Mouse (Mus musculus) lung, postnatal 25 days (tissue): ENCODE data around the gene Spon1.

Experiments
- DNase-seq: peaks from one replicate; pipeline ENCODE4 v3.0.0; 2022; ENCODE audit warnings: low spot score

Gene Spon1

GRCm38 (mm10) chr7:114005499-114005898, 239.7 kb downstream of the Spon1 start:
- no peak for DNase-seq

GRCm38 (mm10) chr7:114006456-114006855, 240.7 kb downstream of the Spon1 start:
- no peak for DNase-seq

- no peak for DNase-seq
Observed at GRCm38 (mm10) chr7:114007565-114007964, 241.8 kb downstream of the Spon1 start.

- no peak for DNase-seq
Observed at GRCm38 (mm10) chr7:114011726-114012443, 246.1 kb downstream of the Spon1 start.

- DNase-seq: peak; percentile 46
Observed at GRCm38 (mm10) chr7:114016001-114016949, 250.5 kb downstream of the Spon1 start.

- no peak for DNase-seq
Observed at GRCm38 (mm10) chr7:114018861-114019260, 253.1 kb downstream of the Spon1 start.

- DNase-seq: no peak
Observed at GRCm38 (mm10) chr7:114020057-114020703, 254.4 kb downstream of the Spon1 start.

- peak; percentile 71 for DNase-seq
Observed at GRCm38 (mm10) chr7:114020704-114021093, 254.9 kb downstream of the Spon1 start.

GRCm38 (mm10) chr7:114026923-114027322, 261.1 kb downstream of the Spon1 start:
- DNase-seq: no peak

GRCm38 (mm10) chr7:114027406-114027805, 261.6 kb downstream of the Spon1 start:
- no peak for DNase-seq

- DNase-seq: no peak
Observed at GRCm38 (mm10) chr7:114028828-114029227, 263.0 kb downstream of the Spon1 start.

- peak; percentile 41 for DNase-seq
Observed at GRCm38 (mm10) chr7:114029596-114029995, 263.8 kb downstream of the Spon1 start.

GRCm38 (mm10) chr7:114037237-114037636, 271.4 kb downstream of the Spon1 start:
- no peak for DNase-seq

- DNase-seq: no peak
Observed at GRCm38 (mm10) chr7:114041349-114041748, 275.6 kb downstream of the Spon1 start.

GRCm38 (mm10) chr7:114042973-114043928, 277.5 kb downstream of the Spon1 start:
- DNase-seq: peak; percentile 21

GRCm38 (mm10) chr7:114043929-114044549, 278.2 kb downstream of the Spon1 start:
- DNase-seq: no peak

- no peak for DNase-seq
Observed at GRCm38 (mm10) chr7:114045814-114046213, 280.0 kb downstream of the Spon1 start.

GRCm38 (mm10) chr7:114053720-114054119, 287.9 kb downstream of the Spon1 start:
- DNase-seq: no peak

GRCm38 (mm10) chr7:114058166-114058565, 292.4 kb downstream of the Spon1 start:
- DNase-seq: no peak

- no peak for DNase-seq
Observed at GRCm38 (mm10) chr7:114058927-114059441, 293.2 kb downstream of the Spon1 start.

- DNase-seq: no peak
Observed at GRCm38 (mm10) chr7:114060445-114060844, 294.6 kb downstream of the Spon1 start.
